Mouse (Mus musculus): Measurements from ENCODE around the gene Clasrp. TPM values are rescaled to one million over a fixed set of nuclear protein-coding genes. Genes with fewer than 3 reads are reported as not detected.
A peak's percentile ranks its signal among the peaks of the same experiment; 100 is the strongest.

Gene Clasrp
- total RNA-seq (2021) = 10 to 100 TPM; 78.0 to 81.5 TPM

- peak; percentile 93 to 97 for DNase-seq (ENCODE audit: extremely low spot score in 1 of 2, low spot score in 2 of 2)
- intact Hi-C loops (cut with DNase I) = no loop called here
Measured at GRCm38 (mm10) chr7:19603849-19604605, at the start of gene Clasrp. Clasrp (minus strand) TSS chr7:19604486.

- DNase-seq (ENCODE audit: extremely low spot score in 1 of 2, low spot score in 2 of 2) = no peak
- intact Hi-C loops (cut with DNase I) = loop anchor here (5.0 kb wide), 1 partner anchor 220 kb away; no protein-coding TSS in a partner anchor
Measured at GRCm38 (mm10) chr7:19652614-19653013, 48.3 kb upstream of the Clasrp start.

- intact Hi-C loops (cut with DNase I) = loop anchor here (5.0 kb wide), 1 partner anchor 219 kb away; no protein-coding TSS in a partner anchor
- DNase-seq (ENCODE audit: extremely low spot score in 1 of 2, low spot score in 2 of 2) = no peak
Measured at GRCm38 (mm10) chr7:19651063-19651786, 46.9 kb upstream of the Clasrp start.

GRCm38 (mm10) chr7:19641223-19641622, 36.9 kb upstream of the Clasrp start:
- intact Hi-C loops (cut with DNase I) = no loop called here
- DNase-seq (ENCODE audit: extremely low spot score in 1 of 2, low spot score in 2 of 2) = no peak

GRCm38 (mm10) chr7:19635074-19635827, 31.0 kb upstream of the Clasrp start:
- intact Hi-C loops (cut with DNase I) = no loop called here
- peak in 1 of 2 experiments; percentile 24 for DNase-seq (ENCODE audit: extremely low spot score in 1 of 2, low spot score in 2 of 2)

GRCm38 (mm10) chr7:19634591-19634990, 30.3 kb upstream of the Clasrp start:
- intact Hi-C loops (cut with DNase I) = no loop called here

GRCm38 (mm10) chr7:19633855-19634254, 29.6 kb upstream of the Clasrp start:
- intact Hi-C loops (cut with DNase I) = no loop called here
- peak in 1 of 2 experiments; percentile 19 for DNase-seq (ENCODE audit: extremely low spot score in 1 of 2, low spot score in 2 of 2)

More at GRCm38 (mm10) chr7:19634591-19634990, 30.3 kb upstream of the Clasrp start:
- peak in 1 of 2 experiments; percentile 20 for DNase-seq (ENCODE audit: extremely low spot score in 1 of 2, low spot score in 2 of 2)

GRCm38 (mm10) chr7:19633197-19633596, 28.9 kb upstream of the Clasrp start:
- DNase-seq (ENCODE audit: extremely low spot score in 1 of 2, low spot score in 2 of 2) = peak in 1 of 2 experiments; percentile 26
- intact Hi-C loops (cut with DNase I) = no loop called here

- intact Hi-C loops (cut with DNase I) = no loop called here
Measured at GRCm38 (mm10) chr7:19632720-19633119, 28.4 kb upstream of the Clasrp start.

GRCm38 (mm10) chr7:19632275-19632674, 28.0 kb upstream of the Clasrp start:
- peak in 1 of 2 experiments; percentile 18 for DNase-seq (ENCODE audit: extremely low spot score in 1 of 2, low spot score in 2 of 2)
- intact Hi-C loops (cut with DNase I) = no loop called here

More at GRCm38 (mm10) chr7:19632720-19633119, 28.4 kb upstream of the Clasrp start:
- no peak for DNase-seq (ENCODE audit: extremely low spot score in 1 of 2, low spot score in 2 of 2)

- intact Hi-C loops (cut with DNase I) = no loop called here
- DNase-seq (ENCODE audit: extremely low spot score in 1 of 2, low spot score in 2 of 2) = peak; percentile 85 to 97
Measured at GRCm38 (mm10) chr7:19629361-19629734, 25.1 kb upstream of the Clasrp start, which contains the start of gene Relb. Relb (minus strand) TSS chr7:19629438.

- intact Hi-C loops (cut with DNase I) = no loop called here
- DNase-seq (ENCODE audit: extremely low spot score in 1 of 2, low spot score in 2 of 2) = peak; percentile 86 to 97
Measured at GRCm38 (mm10) chr7:19628536-19629360, 24.5 kb upstream of the Clasrp start.

GRCm38 (mm10) chr7:19628192-19628535, 23.9 kb upstream of the Clasrp start:
- intact Hi-C loops (cut with DNase I) = no loop called here
- DNase-seq (ENCODE audit: extremely low spot score in 1 of 2, low spot score in 2 of 2) = no peak

- DNase-seq (ENCODE audit: extremely low spot score in 1 of 2, low spot score in 2 of 2) = peak in 1 of 2 experiments; percentile 18
- intact Hi-C loops (cut with DNase I) = no loop called here
Measured at GRCm38 (mm10) chr7:19627721-19628120, 23.4 kb upstream of the Clasrp start.

- intact Hi-C loops (cut with DNase I) = no loop called here
- no peak for DNase-seq (ENCODE audit: extremely low spot score in 1 of 2, low spot score in 2 of 2)
Measured at GRCm38 (mm10) chr7:19623433-19623832, 19.1 kb upstream of the Clasrp start.

- intact Hi-C loops (cut with DNase I) = no loop called here
Measured at GRCm38 (mm10) chr7:19622241-19622640, 18.0 kb upstream of the Clasrp start.

GRCm38 (mm10) chr7:19620811-19621210, 16.5 kb upstream of the Clasrp start:
- DNase-seq (ENCODE audit: extremely low spot score in 1 of 2, low spot score in 2 of 2) = peak; percentile 30 to 48
- intact Hi-C loops (cut with DNase I) = no loop called here

More at GRCm38 (mm10) chr7:19622241-19622640, 18.0 kb upstream of the Clasrp start:
- no peak for DNase-seq (ENCODE audit: extremely low spot score in 1 of 2, low spot score in 2 of 2)

Data from left cerebral cortex, postnatal 10 days (tissue).